Mouse (Mus musculus) liver, adult 2 months (tissue): ENCODE results near the gene Srgap1.

Experiments
- CTCF ChIP-seq: fragments of 200-500 bp; IDR thresholded peaks from 2 replicates; pipeline ENCODE4 v1.5.1; 2011; ENCODE audit warnings: low read depth, low read length, control low read depth
- POLR2A ChIP-seq: fragments of 200-500 bp; IDR thresholded peaks from 2 replicates; pipeline ENCODE4 v1.6.1; 2011; ENCODE audit warnings: low read length, control low read depth; ENCODE audit not compliant: insufficient read depth; ENCODE audit errors: extremely low read depth

DNA sequence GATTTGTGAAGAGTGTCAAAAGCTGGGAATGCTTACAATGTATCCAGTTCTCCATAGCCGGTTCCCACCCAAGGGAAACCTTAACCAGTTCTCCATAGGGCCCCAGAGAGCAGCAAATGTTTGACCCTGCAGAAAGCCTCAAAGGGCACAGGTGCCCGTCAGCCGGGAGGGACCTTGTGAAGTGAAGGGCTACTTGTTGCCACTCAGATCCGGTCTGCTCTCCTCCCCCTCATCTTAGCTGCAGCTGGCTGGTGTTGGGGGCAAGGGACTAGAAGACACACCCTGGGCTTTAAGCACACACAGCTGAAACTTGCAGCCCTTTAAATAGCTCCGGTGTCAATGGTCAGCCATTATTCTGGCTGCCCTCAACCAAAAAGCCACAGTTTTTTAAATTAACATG is 30.1 kb downstream of the Srgap1 start:
- TF ChIP-seq POLR2A (no peak), CTCF (no peak)
